In the genomic region with DNA sequence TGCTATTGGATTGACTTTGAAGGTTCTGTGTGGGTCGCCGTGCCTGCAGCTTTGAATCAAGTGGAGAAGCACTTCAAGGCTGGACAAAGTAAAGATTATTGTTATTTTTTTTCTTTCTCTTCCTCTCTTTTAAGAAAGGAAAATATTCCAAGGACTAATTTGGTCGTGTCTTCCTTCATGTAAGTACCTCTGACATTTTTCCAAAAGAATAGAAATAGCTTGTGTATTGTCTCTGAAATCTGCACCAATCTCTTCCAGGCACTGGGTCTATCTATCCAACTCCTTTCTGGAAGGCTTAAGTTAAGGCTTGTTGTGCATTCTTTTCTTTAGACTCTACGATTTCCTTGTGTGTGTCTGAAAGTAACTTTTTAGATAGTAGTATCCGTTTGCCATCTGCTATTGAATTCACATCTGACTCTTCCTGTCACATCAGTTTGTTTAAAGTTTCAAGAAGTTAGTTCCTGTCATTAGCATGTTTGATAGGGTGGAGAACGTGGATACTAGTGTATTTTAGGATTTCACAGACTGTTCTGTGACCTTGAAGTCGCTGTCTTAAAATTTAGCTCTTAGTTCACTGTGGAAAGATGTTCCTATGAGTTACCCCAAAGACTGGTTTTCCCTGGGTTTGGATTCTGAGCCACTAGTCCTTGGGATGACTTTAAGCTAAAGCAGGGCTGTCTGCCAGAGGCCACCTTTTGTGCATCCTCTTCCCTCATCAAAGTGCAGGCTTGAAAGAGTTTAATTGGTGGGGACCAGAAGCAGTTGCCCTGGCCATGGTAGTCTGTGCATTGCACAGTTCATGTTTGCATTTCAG, we compare ENCODE assay signal across 8 mouse cellular contexts. TPM values are rescaled to one million over a fixed set of nuclear protein-coding genes. Genes with fewer than 3 reads are reported as not detected.
DNase-seq lines count a peak whose midpoint lies in the region; ATAC-seq lines count a peak whose summit lies in the region.

No protein-coding gene starts in this region.

- 18% methylated on average over 7 of the region's 7 CpGs for WGBS in forebrain, embryonic 13.5 days
- 19% methylated on average over 7 of the region's 7 CpGs for WGBS in limb, embryonic 10.5 days
- 20% methylated on average over 7 of the region's 7 CpGs for WGBS in neural tube, embryonic 14.5 days

- no peaks in the 10 kb centered on the region for H3K9me3 ChIP-seq in forebrain, embryonic 13.5 days (replicated peaks)
- H3K9me3 ChIP-seq in limb, embryonic 10.5 days (replicated peaks), result no peaks in the 10 kb centered on the region
- H3K9me3 ChIP-seq in neural tube, embryonic 14.5 days (ENCODE audit: control insufficient read depth, low read length), result no peaks in the 10 kb centered on the region

- H3K4me3 ChIP-seq in forebrain, embryonic 13.5 days, result peak overlapping the region; percentile 66
- peak overlapping the region; percentile 58 for H3K4me3 ChIP-seq in limb, embryonic 10.5 days
- peak overlapping the region; percentile 59 for H3K4me3 ChIP-seq in neural tube, embryonic 14.5 days (ENCODE audit: low read depth, low read length)

- peaks cover 10% of the 10 kb centered on the region; the same call in 1 of the 2 replicates for H3K4me1 ChIP-seq in forebrain, embryonic 13.5 days
- no peaks in the 10 kb centered on the region for H3K4me1 ChIP-seq in limb, embryonic 10.5 days
- no peaks in the 10 kb centered on the region for H3K4me1 ChIP-seq in neural tube, embryonic 14.5 days (ENCODE audit: control insufficient read depth, insufficient read depth, low read length)

- no peaks in the 10 kb centered on the region for H3K36me3 ChIP-seq in forebrain, embryonic 13.5 days (ENCODE audit: poor library complexity, severe bottlenecking)
- H3K36me3 ChIP-seq in limb, embryonic 10.5 days, result no peaks in the 10 kb centered on the region
- no peaks in the 10 kb centered on the region for H3K36me3 ChIP-seq in neural tube, embryonic 14.5 days (ENCODE audit: control insufficient read depth, insufficient read depth, low read length)

- H3K9ac ChIP-seq in forebrain, embryonic 13.5 days, result peak overlapping the region; percentile 70
- H3K9ac ChIP-seq in neural tube, embryonic 14.5 days (replicated peaks; ENCODE audit: low read depth, low read length), result no peak overlapping the region; the same call in 1 of the 2 replicates

- peak overlapping the region; percentile 82 for H3K4me2 ChIP-seq in forebrain, embryonic 13.5 days
- H3K4me2 ChIP-seq in neural tube, embryonic 14.5 days (ENCODE audit: low read depth, low read length), result peak overlapping the region; percentile 90

- H3K27ac ChIP-seq in forebrain, embryonic 13.5 days, result 0 out of 2 replicates have a peak overlapping the region, but pooled peaks have one; percentile 79
- peak overlapping the region; percentile 77; the same call in 1 of the 2 replicates for H3K27ac ChIP-seq in limb, embryonic 10.5 days
- no peak overlapping the region for H3K27ac ChIP-seq in neural tube, embryonic 14.5 days (ENCODE audit: low read depth, low read length)

- DNase-seq in cerebellum, adult 18-20 months, result peak; percentile 6 to 28
- no peak for DNase-seq in cerebellum, postnatal 4 days (ENCODE audit: low spot score in 2 of 2)
- peak; percentile 62 for DNase-seq in 416B (ENCODE audit: low read depth)
- no peak for DNase-seq in limb, embryonic 10.5 days (ENCODE audit: low spot score)
- no peak for DNase-seq in MN1 (ENCODE audit: low spot score)
- no peak for DNase-seq in ovary, adult 18-20 months (ENCODE audit: low spot score)

- H3K27me3 ChIP-seq in forebrain, embryonic 13.5 days, result peaks cover 3% of the 10 kb centered on the region; the same call in 1 of the 2 replicates
- peaks cover 15% of the 10 kb centered on the region; the same call in 1 of the 2 replicates for H3K27me3 ChIP-seq in limb, embryonic 10.5 days (ENCODE audit: low read depth, poor library complexity, severe bottlenecking)
- H3K27me3 ChIP-seq in neural tube, embryonic 14.5 days (ENCODE audit: control insufficient read depth, insufficient read depth, low read length), result no peaks in the 10 kb centered on the region

- ATAC-seq in forebrain, embryonic 13.5 days, result no peak
- ATAC-seq in neural tube, embryonic 14.5 days (ENCODE audit: low read depth), result no peak

RNA-seq across cellular contexts. Expression of gene Mef2c, which starts 21.3 kb away (rescaled TPM):
- polyA plus RNA-seq in forebrain, embryonic 13.5 days (2015; fragmentation: Nextera tagmentation; extraction: Ambion mirVana), result 58.2 and 60.4 TPM in 2 replicates
- 13.2 and 17.5 TPM in 2 replicates for polyA plus RNA-seq in limb, embryonic 10.5 days (2016; fragmentation: Nextera tagmentation; extraction: Ambion mirVana)
- polyA plus RNA-seq in neural tube, embryonic 14.5 days (2014; fragmentation: Nextera tagmentation; extraction: Ambion mirVana), result 32.4 and 37.4 TPM in 2 replicates

Comparison
In these comparisons a context has a peak if more than half of its experiments do, and no peak if none do; other contexts are left out.
1. DNase-seq: peak in cerebellum, adult 18-20 months (2 of 2) and 416B (single experiment); none in cerebellum, postnatal 4 days (0 of 2), limb, embryonic 10.5 days (single experiment), MN1 (single experiment) and ovary, adult 18-20 months (single experiment).
2. Peak in every context shown above with its lines, with median percentiles within 50 percentile points of each other: H3K4me3 ChIP-seq.